8 mouse cellular contexts compared by ENCODE assay signal in genomic region chr1:150099374-150099773, GRCm38 (mm10). TPM values are rescaled to one million over a fixed set of nuclear protein-coding genes. Genes with fewer than 3 reads are reported as not detected.
DNase-seq lines count a peak whose midpoint lies in the region; ATAC-seq and TF ChIP-seq lines count a peak whose summit lies in the region.

No protein-coding gene starts in this region.

- no peak for TF ChIP-seq CTCF in lung, embryonic 14.5 days (IDR thresholded peaks at IDR 0.05; ENCODE audit: low read depth)
- TF ChIP-seq CTCF in olfactory bulb, adult 2 months (IDR thresholded peaks at IDR 0.05; ENCODE audit: insufficient read depth, low read depth, low read length): no peak

- peak; percentile 22 for DNase-seq in lung, embryonic 14.5 days
- DNase-seq in lung, adult 18-20 months: no peak
- no peak for DNase-seq in spleen, postnatal 36 days (ENCODE audit: low spot score in 2 of 2)
- DNase-seq in B cell, adult 2 months: no peak

- ATAC-seq in lung, embryonic 14.5 days (ENCODE audit: insufficient read depth): peak; percentile 57; the same call in 1 of the 2 replicates
- peak; percentile 65 for ATAC-seq in embryonic facial prominence, embryonic 12.5 days (ENCODE audit: insufficient number of reproducible peaks, insufficient read depth, low FRiP score, low TSS enrichment)
- no peak for ATAC-seq in limb, embryonic 12.5 days (ENCODE audit: insufficient number of reproducible peaks, insufficient read depth, low FRiP score, low TSS enrichment, low read depth)
- no peak for ATAC-seq in erythroid progenitor cell, adult 5-6 weeks (replicated peaks; ENCODE audit: low FRiP score, poor library complexity, severe bottlenecking)

- WGBS in lung, embryonic 14.5 days: 2% methylated on average over 9 of the region's 9 CpGs
- under 1% methylated on average over 9 of the region's 9 CpGs for WGBS in embryonic facial prominence, embryonic 12.5 days
- 1% methylated on average over 9 of the region's 9 CpGs for WGBS in limb, embryonic 12.5 days
- WGBS in olfactory bulb, adult 2 months: 7% methylated on average over 9 of the region's 9 CpGs

- no peak overlapping the region for H3K27ac ChIP-seq in lung, embryonic 14.5 days (ENCODE audit: low read depth)
- no peak overlapping the region for H3K27ac ChIP-seq in embryonic facial prominence, embryonic 12.5 days
- no peak overlapping the region for H3K27ac ChIP-seq in limb, embryonic 12.5 days
- H3K27ac ChIP-seq in olfactory bulb, adult 2 months (ENCODE audit: insufficient read depth, low read depth, low read length): peak overlapping the region; percentile 33; the same call in 1 of the 2 replicates

- H3K4me1 ChIP-seq in lung, embryonic 14.5 days (ENCODE audit: insufficient read depth): no peaks in the 10 kb centered on the region
- H3K4me1 ChIP-seq in embryonic facial prominence, embryonic 12.5 days: 0 out of 2 replicates have a peak, but pooled peaks cover 3% of the 10 kb centered on the region
- peaks cover 4% of the 10 kb centered on the region for H3K4me1 ChIP-seq in limb, embryonic 12.5 days (replicated peaks)
- H3K4me1 ChIP-seq in olfactory bulb, adult 2 months (ENCODE audit: control insufficient read depth, insufficient read depth, low read length): peaks cover 7% of the 10 kb centered on the region

- no peaks in the 10 kb centered on the region for H3K27me3 ChIP-seq in lung, embryonic 14.5 days (ENCODE audit: insufficient read depth, low read length)
- H3K27me3 ChIP-seq in embryonic facial prominence, embryonic 12.5 days: no peaks in the 10 kb centered on the region
- peaks cover 9% of the 10 kb centered on the region; the same call in 1 of the 2 replicates for H3K27me3 ChIP-seq in limb, embryonic 12.5 days

- H3K9me3 ChIP-seq in lung, embryonic 14.5 days (ENCODE audit: low read depth, low read length): no peaks in the 10 kb centered on the region
- H3K9me3 ChIP-seq in embryonic facial prominence, embryonic 12.5 days: no peaks in the 10 kb centered on the region
- no peaks in the 10 kb centered on the region for H3K9me3 ChIP-seq in limb, embryonic 12.5 days

- peak overlapping the region; percentile 41 for H3K4me3 ChIP-seq in lung, embryonic 14.5 days (ENCODE audit: low read depth, low read length)
- H3K4me3 ChIP-seq in embryonic facial prominence, embryonic 12.5 days: peak overlapping the region; percentile 48
- peak overlapping the region; percentile 46 for H3K4me3 ChIP-seq in limb, embryonic 12.5 days (replicated peaks)
- peak overlapping the region; percentile 54 for H3K4me3 ChIP-seq in olfactory bulb, adult 2 months (ENCODE audit: insufficient read depth, low read depth, low read length)

- H3K36me3 ChIP-seq in lung, embryonic 14.5 days (ENCODE audit: insufficient read depth): no peaks in the 10 kb centered on the region
- no peaks in the 10 kb centered on the region for H3K36me3 ChIP-seq in embryonic facial prominence, embryonic 12.5 days
- no peaks in the 10 kb centered on the region for H3K36me3 ChIP-seq in limb, embryonic 12.5 days

- TF ChIP-seq POLR2A in olfactory bulb, adult 2 months (IDR thresholded peaks at IDR 0.05; ENCODE audit: insufficient read depth, low read depth, low read length): no peak

- H3K4me2 ChIP-seq in lung, embryonic 14.5 days: peak overlapping the region; percentile 70
- peak overlapping the region; percentile 88 for H3K4me2 ChIP-seq in embryonic facial prominence, embryonic 12.5 days (replicated peaks)
- H3K4me2 ChIP-seq in limb, embryonic 12.5 days: peak overlapping the region; percentile 91

- H3K9ac ChIP-seq in lung, embryonic 14.5 days: peak overlapping the region; percentile 42; the same call in 1 of the 2 replicates
- peak overlapping the region; percentile 44 for H3K9ac ChIP-seq in embryonic facial prominence, embryonic 12.5 days
- peak overlapping the region; percentile 60 for H3K9ac ChIP-seq in limb, embryonic 12.5 days (replicated peaks)

RNA-seq across cellular contexts. Expression of gene Ptgs2, which starts 0.5 kb away (rescaled TPM):
- 0.09 and 0.15 TPM in 2 replicates for polyA plus RNA-seq in lung, embryonic 14.5 days (2014; fragmentation: Nextera tagmentation; extraction: Ambion mirVana)
- 0.10 and 0.13 TPM in 2 replicates for polyA plus RNA-seq in embryonic facial prominence, embryonic 12.5 days (2016; fragmentation: Nextera tagmentation; extraction: Ambion mirVana)
- 0.06 and 0.10 TPM in 2 replicates for polyA plus RNA-seq in limb, embryonic 12.5 days (2016; fragmentation: Nextera tagmentation; extraction: Ambion mirVana)
- not detected in 2 replicates for polyA plus RNA-seq in olfactory bulb, adult 2 months (2012; ENCODE audit: insufficient read depth, insufficient read length, low replicate concordance, missing spikeins)
- total RNA-seq in erythroid progenitor cell, adult 5-6 weeks (2015; ENCODE audit: low replicate concordance): 0.72 and 2.1 TPM in 2 replicates
- 0.39 and 0.91 TPM in 2 replicates for total RNA-seq in erythroid progenitor cell, adult 5-6 weeks (2017; ENCODE audit: low replicate concordance)

Comparison
In these comparisons a context has a peak if more than half of its experiments do, and no peak if none do; other contexts are left out.
1. ATAC-seq: peak in lung, embryonic 14.5 days (single experiment) and embryonic facial prominence, embryonic 12.5 days (single experiment); none in limb, embryonic 12.5 days (single experiment) and erythroid progenitor cell, adult 5-6 weeks (single experiment).
2. Peak in every context shown above with its lines, with median percentiles within 50 percentile points of each other: H3K4me2 ChIP-seq, H3K4me3 ChIP-seq and H3K9ac ChIP-seq.